Mouse (Mus musculus): ENCODE data around the gene Clk3.

- no peak for TF ChIP-seq ZNF384 (IDR thresholded peaks at IDR 0.05; ENCODE audit: low read depth, low read length)
- TF ChIP-seq MAFK (IDR thresholded peaks at IDR 0.05; ENCODE audit: insufficient read depth, low read depth, low read length), result no peak
These were observed 46.4 kb upstream of the Clk3 start for GRCm38 (mm10) chr9:57811793-57812733.

Data from ES-E14 (cell line).